Mouse (Mus musculus): Measurements from ENCODE around the gene Poc1b.

The Poc1b gene

DNA sequence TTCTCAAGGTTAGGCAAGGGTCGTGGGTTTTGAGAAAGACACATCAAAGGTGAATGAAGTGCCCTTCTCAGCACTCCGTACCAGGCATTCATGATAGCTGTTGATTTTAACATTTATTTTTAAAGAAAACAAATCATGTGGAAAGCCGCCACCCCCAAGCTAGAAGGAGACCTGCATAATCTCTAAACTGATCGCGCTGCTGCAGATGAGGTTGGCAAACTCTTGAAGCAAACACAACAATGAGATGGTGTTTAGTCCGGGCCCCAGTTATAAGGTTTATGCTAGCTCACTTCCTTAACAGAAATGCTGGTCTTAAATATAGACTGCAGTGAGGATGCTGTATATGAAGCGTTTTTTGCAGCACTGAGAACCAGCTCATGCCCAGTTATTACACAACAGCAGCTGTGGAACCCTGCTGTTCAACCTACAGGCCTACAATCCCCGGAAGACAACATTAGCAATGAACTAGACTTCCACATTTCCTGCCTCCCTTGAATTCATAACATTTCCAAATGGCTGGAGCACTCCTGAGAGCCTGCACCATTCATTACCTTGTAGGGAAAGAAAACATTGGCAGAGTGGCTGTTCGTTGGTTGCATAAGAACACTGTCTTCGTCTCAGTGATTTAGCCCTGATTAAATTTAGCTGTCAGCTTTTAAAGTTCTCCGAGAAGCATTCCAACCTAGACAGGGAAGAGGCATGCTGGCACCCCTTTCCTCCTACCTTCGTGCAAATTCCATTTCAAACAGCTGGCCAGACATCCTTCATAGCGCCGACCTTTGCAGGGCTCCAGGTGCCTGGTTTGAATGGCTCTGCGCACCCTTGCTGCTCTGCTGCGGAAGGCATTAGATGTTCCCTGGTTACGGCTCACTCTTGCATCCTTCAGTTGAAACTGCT, 121.4 kb downstream of the Poc1b start:
- no peak for DNase-seq (ENCODE audit: low spot score)

DNA sequence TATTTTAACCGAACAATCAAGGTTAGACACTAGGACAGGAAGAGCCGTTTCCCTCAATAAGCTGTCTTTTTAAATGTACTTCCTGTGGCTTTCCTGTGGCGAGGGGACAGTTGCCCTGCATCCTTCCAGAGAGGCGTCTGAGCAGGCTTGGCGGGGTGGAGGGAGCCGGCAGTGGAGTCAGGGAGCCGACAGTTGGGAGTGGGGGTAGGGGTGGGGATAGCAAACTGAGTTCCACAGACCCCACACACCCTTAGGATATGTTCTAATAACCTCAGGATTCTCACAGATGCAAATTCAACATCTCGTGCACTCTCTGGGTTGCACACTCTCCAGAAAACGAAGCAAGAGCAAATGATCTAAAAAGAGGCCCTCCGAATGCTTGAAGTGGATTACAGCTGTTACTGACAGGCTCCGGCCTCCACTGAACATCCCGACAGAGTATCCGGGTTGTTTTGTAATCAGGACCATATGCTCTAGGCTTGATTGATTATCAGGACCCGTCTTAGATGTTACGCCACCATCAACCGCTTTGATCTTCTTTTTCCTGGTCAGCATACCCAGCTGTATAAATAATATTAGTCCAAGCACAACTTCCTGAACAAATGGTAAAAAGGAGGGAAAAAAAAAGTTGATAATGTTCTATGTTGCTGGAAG, 122.3 kb downstream of the Poc1b start:
- DNase-seq (ENCODE audit: low spot score) = no peak

DNA sequence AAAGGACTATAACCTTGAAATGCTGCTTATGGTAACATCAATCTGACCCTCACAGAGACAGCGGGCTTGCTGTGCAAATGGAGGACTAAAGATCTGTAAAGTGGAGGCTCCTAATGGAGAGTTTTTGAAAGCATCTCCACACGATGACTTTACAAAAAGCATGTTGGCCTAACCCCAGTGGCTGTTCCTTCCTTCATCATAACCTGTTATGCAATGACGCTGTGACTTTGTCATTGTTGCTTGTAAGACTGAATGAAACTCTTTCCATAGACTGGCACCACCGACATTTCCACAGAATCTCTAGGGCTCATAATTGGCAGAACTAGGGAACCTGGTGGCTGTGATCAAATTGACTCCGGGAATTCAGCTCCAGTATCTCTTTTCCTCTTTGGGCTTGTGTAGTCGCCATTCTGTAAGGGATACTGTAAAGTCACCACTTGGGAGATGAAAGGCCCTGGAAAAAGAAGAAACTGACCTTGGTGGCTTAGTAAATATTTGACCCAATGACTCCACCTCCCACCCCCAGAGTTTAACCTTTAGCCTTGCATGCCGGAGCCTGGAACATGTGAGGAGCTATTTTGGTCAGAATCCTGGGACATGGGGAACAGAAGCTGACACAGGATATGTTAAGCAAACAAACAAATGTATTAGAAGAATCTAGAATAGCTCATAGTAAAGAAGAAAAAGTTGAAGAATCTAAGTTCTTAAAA, 125.8 kb downstream of the Poc1b start:
- no peak for DNase-seq (ENCODE audit: low spot score)

DNA sequence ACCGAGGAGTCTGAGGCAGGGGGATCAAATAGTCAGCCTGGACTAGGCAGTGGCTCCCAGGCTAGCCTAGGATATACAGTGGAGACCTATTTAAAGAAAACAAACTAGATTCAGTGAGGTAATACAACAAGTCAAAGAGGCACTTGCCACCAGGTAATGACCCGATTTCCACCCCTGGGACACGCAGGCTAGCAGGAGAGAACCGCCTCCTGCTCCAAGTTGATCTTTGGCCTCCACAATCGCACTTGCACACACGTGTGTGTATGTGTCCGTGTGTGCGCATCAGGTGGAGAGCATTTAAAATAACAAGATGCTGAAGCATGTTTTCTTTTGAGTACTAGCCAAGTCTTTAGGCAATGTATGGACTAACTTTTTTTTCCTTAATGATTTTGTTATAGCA, 127.5 kb downstream of the Poc1b start:
- DNase-seq (ENCODE audit: low spot score) = no peak

DNA sequence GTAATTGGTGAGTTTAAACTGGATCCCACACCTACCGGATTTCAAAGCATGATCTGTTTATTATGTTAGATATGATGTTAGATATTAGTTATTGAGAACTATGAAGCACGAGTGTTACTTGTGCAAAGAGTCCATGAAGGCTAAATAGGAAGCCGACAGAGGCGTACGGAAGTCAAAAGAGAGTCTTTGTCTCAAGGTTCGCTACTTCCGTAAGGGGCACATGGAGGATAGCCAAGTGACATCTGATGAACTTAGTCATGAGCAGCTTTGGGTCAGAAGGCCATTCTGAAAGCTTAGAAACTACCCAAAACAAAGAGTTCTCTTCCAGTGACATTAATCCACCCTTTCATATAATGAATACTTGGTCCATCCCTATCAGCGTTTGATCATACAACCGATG, 128.2 kb downstream of the Poc1b start:
- DNase-seq (ENCODE audit: low spot score) = no peak

DNA sequence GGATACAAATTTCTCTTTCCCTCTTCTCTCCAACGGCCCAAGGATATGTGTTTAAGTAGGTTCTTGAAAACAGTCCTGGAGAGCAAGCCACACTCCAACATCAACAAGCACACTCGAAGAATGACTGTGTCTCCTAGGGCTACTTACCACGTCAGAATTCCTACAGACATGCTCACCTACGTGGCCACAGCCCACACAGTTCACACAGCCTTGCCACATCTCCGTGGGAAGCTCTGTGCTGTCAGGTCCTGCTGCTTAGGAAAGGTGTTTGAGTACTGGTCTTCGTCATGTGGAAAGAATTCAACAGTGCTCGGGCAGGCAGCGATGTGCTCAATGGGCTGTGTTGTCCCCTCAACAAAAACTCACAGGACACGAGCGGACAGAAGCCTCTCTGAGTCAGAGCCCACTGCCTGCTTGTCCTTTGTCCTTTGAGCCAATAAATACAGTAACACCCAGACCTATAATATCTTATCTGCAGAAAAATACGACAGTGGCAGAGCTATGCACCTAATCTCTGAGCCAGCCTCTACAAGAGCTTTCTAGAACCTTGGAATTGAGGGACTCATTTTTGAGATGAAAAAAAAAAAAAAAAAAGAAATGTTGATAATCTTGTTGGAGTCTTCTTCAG, 130.5 kb downstream of the Poc1b start:
- DNase-seq (ENCODE audit: low spot score) = no peak

DNA sequence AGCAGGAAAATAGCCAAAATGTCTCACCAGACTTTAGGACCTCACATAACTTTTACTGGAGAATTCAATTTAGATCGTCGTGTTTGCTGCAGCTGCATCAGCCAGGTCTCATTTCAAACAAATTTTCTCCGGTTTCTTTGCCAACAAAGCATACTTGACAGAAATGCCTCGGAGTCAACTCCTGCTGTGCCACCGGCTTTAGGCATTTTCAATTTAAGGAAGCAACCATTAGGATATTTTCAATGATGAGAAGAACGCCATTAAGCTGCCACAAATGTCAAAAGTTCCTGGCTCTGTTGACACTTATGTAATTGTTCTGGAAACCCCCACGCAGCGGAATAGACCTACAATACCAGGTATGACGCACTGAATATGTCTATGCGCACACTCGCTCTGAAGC, 131.7 kb downstream of the Poc1b start:
- no peak for DNase-seq (ENCODE audit: low spot score)

DNA sequence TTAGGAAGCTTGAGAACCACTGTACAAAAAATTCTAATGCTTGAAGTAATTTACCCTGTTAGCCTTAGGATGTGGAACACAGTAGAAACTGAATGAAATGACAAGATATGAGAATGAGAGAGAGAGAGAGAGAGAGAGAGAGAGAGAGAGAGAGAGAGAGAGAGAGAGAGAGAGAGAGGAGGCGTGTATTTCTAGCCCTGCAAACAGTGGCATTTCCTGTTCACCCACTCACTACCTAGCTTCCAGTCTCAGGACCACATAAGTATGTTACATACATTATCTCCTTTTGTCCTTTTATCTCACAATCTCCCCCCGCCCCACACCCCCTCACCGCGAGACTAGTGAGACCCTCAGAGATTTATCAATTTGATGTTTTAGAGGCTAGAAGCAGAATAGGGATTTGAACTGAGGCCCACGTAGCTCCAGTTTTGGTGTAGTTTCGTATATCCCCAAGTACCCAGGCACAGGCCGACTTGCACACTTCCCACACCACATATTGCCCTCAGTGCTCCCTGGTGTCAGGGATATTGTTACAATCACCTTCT, 134.5 kb downstream of the Poc1b start:
- DNase-seq (ENCODE audit: low spot score) = no peak

DNA sequence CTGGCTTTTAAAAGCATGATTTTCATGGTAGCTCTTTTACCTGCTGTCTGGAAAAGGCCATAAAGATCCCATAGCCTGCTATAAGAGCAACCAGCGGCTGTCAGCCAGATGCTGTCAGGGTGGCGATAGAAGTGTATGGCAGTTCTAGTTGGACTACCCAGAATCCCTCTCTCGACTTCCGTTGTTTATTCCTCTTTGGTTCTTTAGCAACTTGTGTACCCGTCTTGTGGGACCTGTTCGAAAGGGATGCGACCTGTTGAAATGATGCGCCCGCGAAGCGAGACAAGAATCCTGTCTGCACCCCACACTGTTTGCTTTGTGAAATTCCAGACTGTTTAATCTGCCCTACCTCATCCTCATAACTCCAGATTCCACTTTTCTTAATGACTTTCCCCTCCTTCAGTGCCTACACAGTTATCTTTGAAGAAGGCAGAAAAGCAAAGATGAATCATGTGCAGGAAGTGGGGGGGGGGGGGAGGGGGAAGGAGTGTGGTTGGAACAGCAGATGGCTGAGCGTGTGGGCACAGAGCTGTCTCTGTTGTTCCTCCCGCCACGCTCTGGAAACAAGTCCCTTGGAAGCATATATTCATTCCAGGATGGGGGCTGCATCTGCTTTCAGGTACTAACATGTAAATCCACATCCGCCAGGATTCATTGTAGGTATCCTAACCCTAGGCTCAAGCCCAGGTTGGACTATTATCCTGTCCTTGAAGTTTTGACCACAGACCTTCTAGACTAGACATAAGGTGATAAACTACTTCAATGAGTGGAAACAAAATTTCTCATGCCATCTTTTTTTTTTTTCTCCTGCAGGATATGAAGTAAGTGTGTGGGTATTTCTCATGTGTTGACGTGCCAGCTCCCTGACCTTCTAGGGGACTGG, 135.2 kb downstream of the Poc1b start:
- no peak for DNase-seq (ENCODE audit: low spot score)

DNA sequence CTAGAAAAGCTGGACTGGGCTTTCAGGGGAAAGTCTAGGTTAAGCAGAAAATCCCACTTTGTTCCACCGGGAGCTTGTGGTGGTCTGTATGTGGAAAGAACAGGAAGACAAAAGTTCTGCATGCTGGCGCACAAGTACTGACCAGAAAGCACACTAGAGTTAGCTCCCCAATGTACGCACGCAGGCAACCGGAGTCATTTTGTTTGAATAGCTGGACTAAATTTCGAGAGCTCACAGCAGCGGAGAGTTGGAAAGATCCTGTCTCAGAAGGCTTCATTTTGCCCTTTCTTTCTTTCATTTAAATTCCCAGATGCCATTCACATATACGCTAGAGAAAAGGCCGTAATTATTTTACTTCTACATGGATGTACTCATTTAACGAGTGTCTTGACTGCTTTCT, 135.9 kb downstream of the Poc1b start:
- no peak for DNase-seq (ENCODE audit: low spot score)

DNA sequence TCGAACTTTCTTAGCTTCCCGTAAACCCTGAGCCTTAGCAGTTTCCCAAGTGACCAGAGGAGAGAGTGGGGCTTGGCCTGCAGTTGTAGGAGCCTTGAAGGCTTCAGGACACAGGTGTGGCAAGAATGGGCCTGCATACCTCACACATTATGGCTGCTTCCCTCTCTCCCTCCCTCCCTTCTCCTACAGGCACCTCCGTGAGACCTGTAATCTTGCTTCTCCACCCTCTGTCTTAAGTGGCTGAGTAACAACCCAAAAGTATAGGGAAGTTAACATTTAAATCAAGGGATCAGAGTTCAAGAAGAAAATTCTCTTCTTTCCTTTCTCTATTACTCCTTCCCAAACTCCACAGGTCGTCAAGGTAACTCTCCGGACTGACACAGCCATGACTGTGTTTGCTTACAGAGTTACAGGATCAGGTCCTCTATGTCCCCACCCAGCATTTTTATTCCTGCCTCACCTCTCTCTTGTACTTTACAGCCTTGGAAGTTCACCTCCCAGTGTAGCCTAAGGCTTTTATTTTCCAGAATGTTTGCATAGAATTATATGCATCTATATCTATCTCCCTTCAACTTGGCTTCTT, 137.2 kb downstream of the Poc1b start:
- DNase-seq (ENCODE audit: low spot score) = no peak

DNA sequence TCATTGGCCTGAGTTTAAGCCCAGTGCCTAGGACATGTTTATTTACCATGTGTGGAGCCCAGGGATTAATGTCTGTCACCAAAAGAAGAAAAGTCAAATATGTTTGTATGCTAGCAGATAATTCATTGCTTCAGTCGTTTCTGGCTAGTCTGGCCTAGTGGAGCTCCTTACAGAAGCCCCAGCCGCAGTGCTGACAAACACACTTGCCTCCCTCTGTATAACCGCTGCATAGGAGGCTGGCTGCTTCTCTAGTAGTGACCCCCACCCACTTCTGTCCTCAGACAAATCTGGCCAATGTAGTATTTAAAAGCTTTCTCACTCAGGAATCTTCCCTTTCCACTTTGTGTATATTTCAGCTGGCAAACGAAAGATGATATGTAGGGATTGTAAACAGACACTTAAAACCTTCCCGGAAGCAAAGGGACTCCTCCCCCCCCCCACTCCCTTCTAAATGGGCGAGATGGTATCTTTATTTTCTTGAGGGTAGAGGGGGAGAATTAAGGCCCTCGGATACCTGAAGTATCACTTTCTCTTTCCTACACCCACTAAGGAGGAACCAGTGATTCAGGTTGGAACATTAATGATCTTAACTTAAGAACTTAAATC, 137.9 kb downstream of the Poc1b start:
- DNase-seq (ENCODE audit: low spot score) = no peak

DNA sequence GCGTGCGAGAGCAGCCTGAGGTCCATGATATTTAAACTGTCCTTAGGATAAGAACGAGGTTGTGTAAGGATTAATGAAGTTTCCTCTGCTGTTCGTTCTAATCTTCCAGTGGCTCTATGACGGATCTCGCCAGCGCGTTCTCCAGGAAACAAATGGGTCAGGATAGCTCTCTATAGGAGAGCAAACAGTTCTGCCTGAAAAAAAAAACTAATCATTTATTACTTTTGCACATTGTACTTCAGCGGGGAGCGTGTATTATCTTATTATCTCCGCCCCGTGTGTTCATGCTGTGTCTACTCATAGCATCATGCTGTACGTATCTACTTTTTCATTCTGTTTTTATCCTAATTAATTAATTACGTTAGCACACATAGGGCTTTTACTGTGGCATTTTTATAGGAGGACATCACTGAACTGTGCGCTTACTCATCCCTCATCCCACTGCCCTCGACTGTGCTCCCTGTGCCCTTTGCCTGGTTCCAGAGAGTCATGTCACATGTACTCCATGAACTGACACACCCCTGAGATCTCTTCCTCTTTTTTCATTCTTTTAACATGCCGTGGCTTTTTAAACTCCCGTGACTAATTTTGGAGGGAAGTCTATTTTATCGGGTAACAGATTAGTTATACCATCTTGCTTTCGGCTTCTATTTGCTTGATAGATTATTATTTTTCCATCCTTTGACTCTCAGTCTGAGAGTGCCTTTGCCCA, 140.1 kb downstream of the Poc1b start:
- DNase-seq (ENCODE audit: low spot score) = no peak
